Mouse (Mus musculus): ENCODE measurements at regions not wholly inside any gene's neighbourhood (a gene's known extent, or its start where the extent isn't known, plus 50 kb on each side); places are given as distances from the start of the nearest gene placed in this dataset.
"Not testable (repeated sequence)": the region's sequence is repeated elsewhere in the genome, so short reads cannot be mapped to it uniquely, and the experiment has no call there.

- no peak for DNase-seq (ENCODE audit: low spot score in 2 of 2)
Measured at GRCm38 (mm10) chr19:29869526-29869925, 55.4 kb upstream of the Il33 start.

- not testable (repeated sequence) for DNase-seq (ENCODE audit: low spot score in 2 of 2)
Measured at GRCm38 (mm10) chr19:29868681-29869080, 55.9 kb upstream of the Ranbp6 start.

GRCm38 (mm10) chr19:29866822-29867221 is 54.0 kb upstream of the Ranbp6 start:
- no peak for DNase-seq (ENCODE audit: low spot score in 2 of 2)

- no peak for DNase-seq (ENCODE audit: low spot score in 2 of 2)
Measured at GRCm38 (mm10) chr19:29865142-29865541, 52.4 kb upstream of the Ranbp6 start.

GRCm38 (mm10) chr19:29862808-29863207 is 50.0 kb upstream of the Ranbp6 start:
- DNase-seq (ENCODE audit: low spot score in 2 of 2), result peak in 1 of 2 experiments; percentile 35
